Mouse (Mus musculus): ENCODE data around the gene Fam13c. TPM values are rescaled to one million over a fixed set of nuclear protein-coding genes. Genes with fewer than 3 reads are reported as not detected.
"Not testable (repeated sequence)": the region's sequence is repeated elsewhere in the genome, so short reads cannot be mapped to it uniquely, and the experiment has no call there.

The Fam13c gene
- polyA plus RNA-seq, 1 experiment from 2014 or later, result 6.8 TPM

DNA sequence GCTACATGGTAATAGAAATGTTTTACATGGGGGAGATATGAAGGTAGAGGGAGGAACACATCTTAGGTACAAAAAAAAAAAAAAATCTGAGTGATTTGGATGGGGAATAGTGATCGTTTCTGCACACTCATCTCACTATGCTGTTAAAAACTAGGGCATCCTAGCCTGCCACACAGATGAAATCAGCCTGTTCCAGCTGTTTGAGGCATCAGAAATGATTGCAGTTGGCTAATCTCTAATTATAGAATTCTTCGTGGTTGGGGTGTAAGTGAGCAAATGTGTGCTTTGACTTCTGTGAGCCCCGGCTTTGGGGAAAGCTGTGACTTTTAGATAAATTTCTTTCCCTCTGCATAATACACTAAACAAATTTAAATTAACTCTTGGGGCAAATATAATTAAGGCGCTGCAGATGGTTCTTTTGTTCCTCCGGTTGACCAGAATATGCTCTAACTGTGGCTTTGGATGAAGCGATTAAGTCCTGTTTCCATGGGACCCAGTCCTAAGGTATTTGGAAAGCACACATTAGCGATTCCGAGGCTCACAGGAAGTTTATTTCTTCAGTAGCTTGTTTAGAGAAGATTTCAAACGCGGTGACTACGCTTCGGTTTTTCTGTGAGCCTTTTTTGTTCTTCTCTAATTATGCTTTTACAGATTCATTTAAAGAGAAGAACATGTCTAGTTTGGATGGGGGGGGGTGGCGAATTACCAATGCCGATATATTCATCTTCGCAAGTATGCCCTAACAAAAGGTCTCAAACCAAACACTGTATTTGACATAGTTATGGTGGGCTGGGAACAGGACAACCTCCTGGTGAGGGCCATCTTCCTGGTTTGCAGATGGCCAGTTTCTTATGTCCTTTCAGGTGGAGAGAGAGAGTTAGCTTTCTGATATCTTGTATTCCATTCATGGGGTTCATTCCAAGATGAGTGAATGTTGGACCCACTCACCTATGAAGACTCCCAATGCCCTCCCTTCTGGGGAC lies 20.7 kb upstream of the Fam13c start:
- ATAC-seq (no peak), DNase-seq (ENCODE audit: low spot score) (no peak)
- WGBS, result 50% methylated on average over 15 of the region's 15 CpGs
- Histone ChIP-seq H3K9ac (replicated peaks; ENCODE audit: low read depth) (no peak overlapping the region), H3K27me3 (replicated peaks; ENCODE audit: insufficient read depth, low read length) (no peaks in the 10 kb centered on the region), H3K4me1 (ENCODE audit: insufficient read depth, low read depth, low read length) (no peaks in the 10 kb centered on the region), H3K4me3 (ENCODE audit: low read depth, low read length) (no peak overlapping the region), H3K4me2 (replicated peaks; ENCODE audit: low read depth, low read length) (no peak overlapping the region), H3K36me3 (ENCODE audit: insufficient read depth, low read length) (no peaks in the 10 kb centered on the region), H3K27ac (ENCODE audit: low read length) (no peak overlapping the region), H3K9me3 (ENCODE audit: low read length) (no peaks in the 10 kb centered on the region)
- TF ChIP-seq CTCF (IDR thresholded peaks at IDR 0.05) (no peak), EP300 (IDR thresholded peaks at IDR 0.05) (no peak)

DNA sequence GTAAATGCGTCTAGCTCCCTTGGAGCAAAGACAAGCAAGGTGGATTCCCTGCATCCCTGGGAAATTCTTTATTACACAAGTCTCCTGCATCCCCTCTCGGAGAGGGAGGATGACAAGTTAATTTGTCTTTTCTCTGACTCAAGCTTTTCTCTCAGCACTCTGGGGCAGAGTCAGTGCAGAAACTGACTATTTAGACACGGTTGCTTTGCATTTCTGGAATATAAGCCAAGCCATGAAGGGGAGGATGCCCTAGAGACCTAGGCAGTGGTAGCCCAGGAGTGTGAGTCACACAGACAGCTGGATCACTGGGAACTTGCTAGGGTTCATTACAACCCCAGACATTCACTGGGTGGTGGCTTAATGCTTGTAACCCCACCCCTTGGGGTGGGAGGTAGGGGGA lies 13.9 kb upstream of the Fam13c start:
- H3K36me3 ChIP-seq (ENCODE audit: insufficient read depth, low read length), result no peaks in the 10 kb centered on the region
- H3K4me3 ChIP-seq (ENCODE audit: low read depth, low read length), result no peak overlapping the region
- H3K9me3 ChIP-seq (ENCODE audit: low read length), result no peaks in the 10 kb centered on the region
- WGBS, result 67% methylated on average over 3 of the region's 3 CpGs
- no peak for ATAC-seq
- H3K4me1 ChIP-seq (ENCODE audit: insufficient read depth, low read depth, low read length), result no peaks in the 10 kb centered on the region
- H3K27me3 ChIP-seq (replicated peaks; ENCODE audit: insufficient read depth, low read length), result no peaks in the 10 kb centered on the region
- H3K4me2 ChIP-seq (replicated peaks; ENCODE audit: low read depth, low read length), result no peak overlapping the region
- H3K27ac ChIP-seq (ENCODE audit: low read length), result no peak overlapping the region
- TF ChIP-seq EP300 (IDR thresholded peaks at IDR 0.05) (no peak), CTCF (IDR thresholded peaks at IDR 0.05) (no peak)
- DNase-seq (ENCODE audit: low spot score), result no peak
- no peak overlapping the region for H3K9ac ChIP-seq (replicated peaks; ENCODE audit: low read depth)

DNA sequence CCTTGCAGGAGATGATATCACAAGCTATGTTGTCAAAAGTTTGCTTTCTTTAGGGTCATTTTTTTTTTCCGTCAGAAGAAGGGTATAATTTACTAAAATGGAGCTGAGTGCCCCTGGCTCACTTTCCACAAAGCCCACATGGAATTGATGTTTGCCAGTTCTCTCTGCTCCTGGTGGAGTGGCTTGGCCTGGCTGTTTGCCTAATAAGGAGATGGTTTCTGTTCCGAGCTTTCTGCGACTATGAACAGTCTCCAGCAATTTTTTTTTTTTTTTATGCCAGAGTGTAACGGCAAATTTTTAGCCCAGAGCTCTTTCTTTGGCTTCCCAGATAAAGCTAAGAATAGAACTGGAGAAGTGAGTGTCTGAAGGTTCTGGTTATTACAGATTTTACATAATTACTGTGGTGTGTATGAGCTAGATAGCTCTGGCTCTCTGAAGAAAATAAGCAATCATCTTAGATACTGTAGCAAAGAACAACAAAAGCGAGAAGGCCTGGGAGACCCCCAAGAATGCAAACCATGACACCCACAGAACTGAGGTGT lies 12.1 kb upstream of the Fam13c start:
- Histone ChIP-seq H3K36me3 (ENCODE audit: insufficient read depth, low read length) (no peaks in the 10 kb centered on the region), H3K4me3 (ENCODE audit: low read depth, low read length) (no peak overlapping the region), H3K4me1 (ENCODE audit: insufficient read depth, low read depth, low read length) (no peaks in the 10 kb centered on the region), H3K27me3 (replicated peaks; ENCODE audit: insufficient read depth, low read length) (no peaks in the 10 kb centered on the region), H3K9me3 (ENCODE audit: low read length) (0 out of 2 replicates have a peak, but pooled peaks cover 3% of the 10 kb centered on the region), H3K27ac (ENCODE audit: low read length) (no peak overlapping the region), H3K9ac (replicated peaks; ENCODE audit: low read depth) (no peak overlapping the region), H3K4me2 (replicated peaks; ENCODE audit: low read depth, low read length) (no peak overlapping the region)
- WGBS, result 46% methylated on average over 5 of the region's 5 CpGs
- ATAC-seq (no peak), DNase-seq (ENCODE audit: low spot score) (no peak)
- TF ChIP-seq CTCF (IDR thresholded peaks at IDR 0.05), result no peak
- TF ChIP-seq EP300 (IDR thresholded peaks at IDR 0.05), result no peak

- no peak for ATAC-seq
- Histone ChIP-seq H3K27me3 (replicated peaks; ENCODE audit: insufficient read depth, low read length) (no peaks in the 10 kb centered on the region), H3K9me3 (ENCODE audit: low read length) (0 out of 2 replicates have a peak, but pooled peaks cover 3% of the 10 kb centered on the region), H3K4me2 (replicated peaks; ENCODE audit: low read depth, low read length) (no peak overlapping the region), H3K36me3 (ENCODE audit: insufficient read depth, low read length) (no peaks in the 10 kb centered on the region), H3K27ac (ENCODE audit: low read length) (no peak overlapping the region), H3K4me1 (ENCODE audit: insufficient read depth, low read depth, low read length) (no peaks in the 10 kb centered on the region), H3K9ac (replicated peaks; ENCODE audit: low read depth) (no peak overlapping the region), H3K4me3 (ENCODE audit: low read depth, low read length) (no peak overlapping the region)
- 90% methylated on average over 9 of the region's 9 CpGs for WGBS
- no peak for TF ChIP-seq CTCF (IDR thresholded peaks at IDR 0.05)
- TF ChIP-seq EP300 (IDR thresholded peaks at IDR 0.05), result no peak
- DNase-seq (ENCODE audit: low spot score), result no peak
These were observed 10.9 kb upstream of the Fam13c start for GRCm38 (mm10) chr10:70429341-70429740.

DNA sequence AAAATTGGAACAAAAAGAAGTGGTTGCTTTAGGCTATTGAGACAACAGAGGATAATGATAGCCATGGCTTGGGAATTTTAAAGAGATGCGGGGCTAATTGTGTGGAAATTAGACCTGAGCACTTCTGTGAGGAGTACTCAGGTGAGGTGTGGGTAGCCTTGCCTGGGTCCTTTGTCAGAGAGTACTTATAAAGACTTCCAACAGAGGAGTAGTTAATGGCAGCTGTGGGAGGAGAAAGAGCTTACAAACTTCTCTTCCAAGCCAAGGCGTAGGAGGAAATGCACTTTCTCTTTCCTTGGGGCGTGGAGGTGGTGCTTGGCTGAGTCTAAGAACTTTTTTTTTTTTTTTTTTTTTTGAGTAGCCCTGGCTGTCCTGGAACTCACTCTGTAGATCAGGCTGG lies 6.9 kb upstream of the Fam13c start:
- Histone ChIP-seq H3K9ac (replicated peaks; ENCODE audit: low read depth) (no peak overlapping the region), H3K27ac (ENCODE audit: low read length) (no peak overlapping the region), H3K4me3 (ENCODE audit: low read depth, low read length) (no peak overlapping the region), H3K9me3 (ENCODE audit: low read length) (0 out of 2 replicates have a peak, but pooled peaks cover 3% of the 10 kb centered on the region), H3K4me1 (ENCODE audit: insufficient read depth, low read depth, low read length) (no peaks in the 10 kb centered on the region), H3K27me3 (replicated peaks; ENCODE audit: insufficient read depth, low read length) (no peaks in the 10 kb centered on the region), H3K36me3 (ENCODE audit: insufficient read depth, low read length) (no peaks in the 10 kb centered on the region), H3K4me2 (replicated peaks; ENCODE audit: low read depth, low read length) (no peak overlapping the region)
- 91% methylated on average over 3 of the region's 3 CpGs for WGBS
- no peak for DNase-seq (ENCODE audit: low spot score)
- ATAC-seq, result no peak
- TF ChIP-seq EP300 (IDR thresholded peaks at IDR 0.05) (no peak), CTCF (IDR thresholded peaks at IDR 0.05) (no peak)

DNA sequence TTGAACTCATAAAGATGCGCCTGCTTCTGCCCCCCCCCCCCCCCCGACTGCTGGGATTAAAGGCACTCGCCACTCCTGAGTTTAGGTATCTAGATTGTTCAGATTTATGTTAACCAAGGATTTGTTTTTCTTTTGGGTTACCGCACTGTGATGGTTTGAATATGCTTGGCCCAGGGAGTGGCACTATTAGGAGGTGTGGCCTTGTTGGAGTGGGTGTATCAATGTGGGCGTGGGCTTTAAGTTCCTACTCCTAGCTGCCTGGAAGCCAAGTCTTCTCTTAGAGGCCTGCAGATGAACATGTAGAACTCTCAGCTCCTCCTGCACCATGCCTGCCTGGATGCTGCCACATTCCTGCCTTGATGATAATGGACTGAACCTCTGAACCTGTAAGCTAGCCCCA lies 6.5 kb upstream of the Fam13c start:
- 76% methylated on average over 5 of the region's 5 CpGs for WGBS

More for the DNA sequence above, 6.5 kb upstream of the Fam13c start:
- not testable (repeated sequence) for H3K36me3 ChIP-seq (ENCODE audit: insufficient read depth, low read length); H3K9me3 ChIP-seq (ENCODE audit: low read length); H3K4me3 ChIP-seq (ENCODE audit: low read depth, low read length); H3K27me3 ChIP-seq (replicated peaks; ENCODE audit: insufficient read depth, low read length); DNase-seq (ENCODE audit: low spot score); H3K4me2 ChIP-seq (replicated peaks; ENCODE audit: low read depth, low read length); H3K9ac ChIP-seq (replicated peaks; ENCODE audit: low read depth); H3K4me1 ChIP-seq (ENCODE audit: insufficient read depth, low read depth, low read length); ATAC-seq; H3K27ac ChIP-seq (ENCODE audit: low read length)
